Mouse (Mus musculus): ENCODE results near the gene Cirbp. TPM values are rescaled to one million over a fixed set of nuclear protein-coding genes. Genes with fewer than 3 reads are reported as not detected.

Cirbp gene
- polyA plus RNA-seq, 1 experiment, result 173 TPM

DNA sequence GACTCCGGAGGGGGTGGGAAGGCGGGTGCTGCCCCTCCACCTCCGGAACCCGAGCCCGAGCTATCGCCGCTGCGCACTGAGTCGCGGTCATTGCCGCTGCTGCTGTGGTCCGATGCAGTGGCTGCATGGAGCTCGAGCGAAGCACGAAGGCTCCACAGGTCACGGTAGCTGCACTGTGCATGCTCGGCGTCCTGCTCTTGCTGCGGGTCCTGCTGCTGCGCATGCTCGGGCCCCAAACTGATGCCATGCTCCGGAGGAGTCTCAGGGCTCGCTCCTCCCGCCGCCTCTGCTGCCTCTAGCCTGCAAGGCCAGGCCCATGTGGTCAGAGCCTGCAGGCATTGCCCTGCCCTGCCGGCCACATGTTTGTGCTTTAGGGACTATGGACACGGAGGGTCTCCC lies 33.8 kb upstream of the Cirbp start:
- Histone ChIP-seq H3K27ac (ENCODE audit: control insufficient read depth, insufficient read depth, low read length) (no peak overlapping the region), H3K27me3 (ENCODE audit: control insufficient read depth, insufficient read depth, low read length) (no peaks in the 10 kb centered on the region), H3K36me3 (ENCODE audit: control insufficient read depth, insufficient read depth, low read length) (peaks cover 39% of the 10 kb centered on the region), H3K4me3 (ENCODE audit: control insufficient read depth, insufficient read depth, low read length) (no peak overlapping the region), H3K4me1 (replicated peaks; ENCODE audit: control insufficient read depth, insufficient read depth, low read length) (peaks cover 10% of the 10 kb centered on the region)
- no peak for DNase-seq
- 84% methylated on average over 27 of the region's 27 CpGs for WGBS
- TF ChIP-seq POLR2A (IDR thresholded peaks at IDR 0.05; ENCODE audit: control insufficient read depth, extremely low read depth, insufficient read depth, low read length, poor library complexity) (no peak), CTCF (IDR thresholded peaks at IDR 0.05; ENCODE audit: borderline replicate concordance, control insufficient read depth, extremely low read depth, insufficient read depth, low read length, poor library complexity) (no peak)

DNA sequence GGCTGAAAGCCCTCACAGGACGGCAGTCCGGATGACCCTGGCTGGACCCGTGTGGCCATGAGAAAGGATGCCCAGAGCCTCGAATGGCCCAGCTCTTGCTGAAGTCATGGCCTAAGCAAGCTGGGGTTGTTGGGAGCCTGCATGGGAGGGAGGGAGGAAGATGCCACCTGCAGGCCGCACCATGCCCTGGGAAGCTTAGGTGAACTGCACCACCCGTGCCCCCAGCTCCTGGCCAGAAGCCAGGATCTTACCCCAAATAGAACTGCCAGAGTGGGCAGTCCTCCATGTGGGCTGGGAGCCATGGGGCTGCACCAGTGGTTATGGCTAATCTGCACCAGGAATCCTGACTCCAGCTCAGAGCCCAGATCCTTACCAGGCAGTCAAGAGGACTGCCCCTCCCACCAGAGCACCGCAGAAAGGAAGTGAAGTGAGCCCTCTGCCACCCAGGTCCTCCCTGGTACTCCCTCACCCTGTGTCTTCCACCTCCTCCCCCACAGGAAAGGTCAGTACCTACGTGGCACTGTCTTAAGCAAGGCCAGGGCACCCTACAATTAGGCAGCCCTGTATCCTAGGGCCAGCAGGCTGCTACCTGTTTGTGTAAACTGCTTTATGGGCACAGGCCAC lies 32.4 kb upstream of the Cirbp start:
- Histone ChIP-seq H3K4me1 (replicated peaks; ENCODE audit: control insufficient read depth, insufficient read depth, low read length) (peaks cover 22% of the 10 kb centered on the region), H3K27ac (ENCODE audit: control insufficient read depth, insufficient read depth, low read length) (no peak overlapping the region), H3K4me3 (ENCODE audit: control insufficient read depth, insufficient read depth, low read length) (no peak overlapping the region), H3K27me3 (ENCODE audit: control insufficient read depth, insufficient read depth, low read length) (no peaks in the 10 kb centered on the region), H3K36me3 (ENCODE audit: control insufficient read depth, insufficient read depth, low read length) (peaks cover 30% of the 10 kb centered on the region)
- no peak for DNase-seq
- TF ChIP-seq CTCF (IDR thresholded peaks at IDR 0.05; ENCODE audit: borderline replicate concordance, control insufficient read depth, extremely low read depth, insufficient read depth, low read length, poor library complexity) (no peak), POLR2A (IDR thresholded peaks at IDR 0.05; ENCODE audit: control insufficient read depth, extremely low read depth, insufficient read depth, low read length, poor library complexity) (no peak)
- 52% methylated on average over 8 of the region's 8 CpGs for WGBS

DNA sequence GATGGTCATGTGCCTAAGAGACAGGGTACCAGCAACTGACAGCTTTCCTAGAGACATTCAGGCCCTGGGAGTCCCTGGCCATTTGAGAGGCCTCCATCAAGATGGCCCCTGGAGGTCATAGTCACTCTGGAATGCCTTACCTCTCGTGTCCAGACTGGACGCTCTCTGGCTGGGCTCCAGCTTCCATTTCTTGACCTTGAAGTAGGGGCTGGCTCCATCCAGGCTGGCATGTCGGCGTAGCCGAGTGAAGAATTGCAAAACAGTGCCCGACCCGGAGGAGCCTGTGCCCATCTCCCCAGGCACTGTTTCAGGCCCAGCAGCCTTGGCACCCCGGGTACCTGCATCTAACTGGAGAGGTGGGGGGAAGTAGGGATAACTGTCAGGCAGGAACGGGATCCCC lies 31.4 kb upstream of the Cirbp start:
- 97% methylated on average over 9 of the region's 9 CpGs for WGBS
- Histone ChIP-seq H3K27ac (ENCODE audit: control insufficient read depth, insufficient read depth, low read length) (no peak overlapping the region), H3K27me3 (ENCODE audit: control insufficient read depth, insufficient read depth, low read length) (no peaks in the 10 kb centered on the region; the same call in 1 of the 2 replicates), H3K4me3 (ENCODE audit: control insufficient read depth, insufficient read depth, low read length) (no peak overlapping the region), H3K4me1 (replicated peaks; ENCODE audit: control insufficient read depth, insufficient read depth, low read length) (peaks cover 31% of the 10 kb centered on the region), H3K36me3 (ENCODE audit: control insufficient read depth, insufficient read depth, low read length) (peaks cover 24% of the 10 kb centered on the region)
- TF ChIP-seq CTCF (IDR thresholded peaks at IDR 0.05; ENCODE audit: borderline replicate concordance, control insufficient read depth, extremely low read depth, insufficient read depth, low read length, poor library complexity) (no peak), POLR2A (IDR thresholded peaks at IDR 0.05; ENCODE audit: control insufficient read depth, extremely low read depth, insufficient read depth, low read length, poor library complexity) (no peak)
- no peak for DNase-seq

DNA sequence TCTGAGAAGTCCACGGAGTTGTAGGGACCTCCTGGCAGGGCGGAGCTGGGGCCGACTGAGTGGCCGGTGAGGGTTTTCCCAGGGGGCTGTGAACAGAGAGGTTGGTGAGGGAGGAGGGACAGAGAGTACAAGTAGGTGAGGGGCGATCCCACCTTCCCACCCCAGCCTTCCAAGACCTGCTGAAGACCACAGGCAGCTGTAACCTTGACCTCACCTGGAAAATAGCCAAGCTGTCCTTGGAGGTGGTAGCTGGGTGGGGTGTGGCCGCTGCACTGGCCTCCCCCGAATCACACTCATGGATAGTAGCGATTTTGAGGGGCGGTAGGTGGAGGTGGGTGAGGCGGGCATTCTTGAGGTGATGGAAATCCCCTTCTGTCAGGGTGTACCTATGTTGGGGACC lies 30.6 kb upstream of the Cirbp start:
- Histone ChIP-seq H3K27ac (ENCODE audit: control insufficient read depth, insufficient read depth, low read length) (no peak overlapping the region), H3K27me3 (ENCODE audit: control insufficient read depth, insufficient read depth, low read length) (no peaks in the 10 kb centered on the region; the same call in 1 of the 2 replicates), H3K4me1 (replicated peaks; ENCODE audit: control insufficient read depth, insufficient read depth, low read length) (peaks cover 35% of the 10 kb centered on the region), H3K4me3 (ENCODE audit: control insufficient read depth, insufficient read depth, low read length) (no peak overlapping the region), H3K36me3 (ENCODE audit: control insufficient read depth, insufficient read depth, low read length) (peaks cover 17% of the 10 kb centered on the region)
- WGBS, result 98% methylated on average over 10 of the region's 10 CpGs
- TF ChIP-seq CTCF (IDR thresholded peaks at IDR 0.05; ENCODE audit: borderline replicate concordance, control insufficient read depth, extremely low read depth, insufficient read depth, low read length, poor library complexity), result no peak
- no peak for TF ChIP-seq POLR2A (IDR thresholded peaks at IDR 0.05; ENCODE audit: control insufficient read depth, extremely low read depth, insufficient read depth, low read length, poor library complexity)
- no peak for DNase-seq

DNA sequence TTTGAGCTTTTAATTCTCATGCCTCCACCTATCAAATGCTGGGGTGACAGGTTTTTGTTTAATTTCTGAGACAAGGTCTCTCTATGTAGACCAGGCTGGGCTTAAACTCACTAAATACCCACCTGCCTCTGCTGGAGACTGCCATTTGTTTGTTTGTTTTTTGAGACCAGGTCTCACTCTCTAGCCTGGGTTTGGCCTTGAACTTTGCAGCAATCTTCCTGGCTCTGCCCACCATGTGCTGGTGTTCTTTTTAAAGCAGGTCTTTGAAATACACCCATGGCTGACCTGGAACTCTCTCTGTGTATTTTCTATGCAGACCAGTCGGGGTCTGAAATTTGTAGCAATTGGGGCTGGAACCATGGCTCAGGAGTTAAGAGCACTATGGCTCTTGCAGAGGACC lies 30.1 kb upstream of the Cirbp start:
- Histone ChIP-seq H3K4me1 (replicated peaks; ENCODE audit: control insufficient read depth, insufficient read depth, low read length) (peaks cover 35% of the 10 kb centered on the region), H3K27ac (ENCODE audit: control insufficient read depth, insufficient read depth, low read length) (no peak overlapping the region), H3K36me3 (ENCODE audit: control insufficient read depth, insufficient read depth, low read length) (peaks cover 12% of the 10 kb centered on the region), H3K27me3 (ENCODE audit: control insufficient read depth, insufficient read depth, low read length) (no peaks in the 10 kb centered on the region; the same call in 1 of the 2 replicates), H3K4me3 (ENCODE audit: control insufficient read depth, insufficient read depth, low read length) (no peak overlapping the region)
- no peak for DNase-seq
- WGBS, result 100% methylated on average over 1 of the region's 1 CpGs
- TF ChIP-seq CTCF (IDR thresholded peaks at IDR 0.05; ENCODE audit: borderline replicate concordance, control insufficient read depth, extremely low read depth, insufficient read depth, low read length, poor library complexity) (no peak), POLR2A (IDR thresholded peaks at IDR 0.05; ENCODE audit: control insufficient read depth, extremely low read depth, insufficient read depth, low read length, poor library complexity) (no peak)

DNA sequence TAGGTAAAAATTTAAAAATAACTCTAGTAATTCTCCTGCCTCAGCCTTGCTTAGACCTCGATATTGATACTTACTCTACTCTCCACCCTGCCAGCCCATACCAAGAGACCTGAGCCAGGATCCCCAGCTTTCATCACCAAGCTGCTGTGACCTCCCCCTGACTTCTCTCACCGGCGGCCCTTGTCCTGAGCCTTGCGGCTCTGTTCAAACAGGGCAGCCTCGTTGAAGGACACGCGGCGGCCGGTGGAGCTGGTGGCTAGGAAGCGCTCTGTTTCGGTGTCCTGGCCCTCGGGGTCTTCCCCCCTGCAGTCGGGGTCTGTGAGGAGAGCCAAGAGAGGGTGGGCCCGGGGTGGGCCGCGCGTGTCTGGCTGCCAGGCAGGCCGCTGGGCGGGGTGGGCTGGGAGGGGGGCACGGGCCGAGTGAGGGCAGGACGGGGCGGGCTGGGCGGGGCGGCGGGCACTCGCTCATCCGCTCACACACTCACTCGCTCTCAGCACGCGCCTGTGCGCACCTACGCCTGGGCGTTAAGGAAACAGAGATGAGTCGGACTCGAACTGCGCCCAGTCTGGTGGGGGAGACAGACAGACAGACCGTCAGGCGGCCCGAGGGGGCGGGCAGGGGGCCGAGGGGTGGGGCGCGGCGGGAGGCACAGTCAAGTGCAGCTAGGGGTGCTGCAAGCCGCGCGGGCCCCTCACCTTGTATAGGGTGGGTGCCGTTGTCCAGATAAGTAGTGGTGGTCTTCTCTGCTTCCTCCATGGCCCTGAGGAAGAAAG lies 29.4 kb upstream of the Cirbp start:
- Histone ChIP-seq H3K36me3 (ENCODE audit: control insufficient read depth, insufficient read depth, low read length) (peaks cover 8% of the 10 kb centered on the region), H3K4me1 (replicated peaks; ENCODE audit: control insufficient read depth, insufficient read depth, low read length) (peaks cover 41% of the 10 kb centered on the region), H3K4me3 (ENCODE audit: control insufficient read depth, insufficient read depth, low read length) (0 out of 2 replicates have a peak overlapping the region, but pooled peaks have one; percentile 49), H3K27me3 (ENCODE audit: control insufficient read depth, insufficient read depth, low read length) (no peaks in the 10 kb centered on the region; the same call in 1 of the 2 replicates), H3K27ac (ENCODE audit: control insufficient read depth, insufficient read depth, low read length) (no peak overlapping the region)
- no peak for TF ChIP-seq POLR2A (IDR thresholded peaks at IDR 0.05; ENCODE audit: control insufficient read depth, extremely low read depth, insufficient read depth, low read length, poor library complexity)
- TF ChIP-seq CTCF (IDR thresholded peaks at IDR 0.05; ENCODE audit: borderline replicate concordance, control insufficient read depth, extremely low read depth, insufficient read depth, low read length, poor library complexity), result no peak
- 84% methylated on average over 49 of the region's 49 CpGs for WGBS
- DNase-seq, result no peak
